Mouse (Mus musculus) brain, embryonic 14.5 days (tissue): ENCODE measurements at regions not wholly inside any gene's neighbourhood (a gene's known extent, or its start where the extent isn't known, plus 50 kb on each side); places are given as distances from the start of the nearest gene placed in this dataset.

ENCODE experiments used
- DNase-seq: peaks from one replicate; pipeline ENCODE4 v3.0.0-alpha.2; 2011; ENCODE audit warnings: low read depth
- CTCF ChIP-seq: fragments of 200-500 bp; IDR thresholded peaks from 2 replicates; pipeline ENCODE4 v1.5.1; 2012; ENCODE audit warnings: inconsistent platforms, mild to moderate bottlenecking, moderate library complexity, borderline replicate concordance; ENCODE audit not compliant: insufficient read depth, insufficient read length; ENCODE audit errors: extremely low read depth
- POLR2A ChIP-seq: fragments of 200-500 bp; IDR thresholded peaks from 2 replicates; pipeline ENCODE4 v1.6.1; 2012; ENCODE audit warnings: mild to moderate bottlenecking, inconsistent platforms, borderline replicate concordance; ENCODE audit not compliant: poor library complexity, insufficient read depth, insufficient read length, severe bottlenecking; ENCODE audit errors: extremely low read depth

GRCm38 (mm10) chrX:160250346-160251038, 112.3 kb upstream of the Pdha1 start:
- DNase-seq, result peak; percentile 57
- no peak for TF ChIP-seq POLR2A
- TF ChIP-seq CTCF, result no peak

DNA sequence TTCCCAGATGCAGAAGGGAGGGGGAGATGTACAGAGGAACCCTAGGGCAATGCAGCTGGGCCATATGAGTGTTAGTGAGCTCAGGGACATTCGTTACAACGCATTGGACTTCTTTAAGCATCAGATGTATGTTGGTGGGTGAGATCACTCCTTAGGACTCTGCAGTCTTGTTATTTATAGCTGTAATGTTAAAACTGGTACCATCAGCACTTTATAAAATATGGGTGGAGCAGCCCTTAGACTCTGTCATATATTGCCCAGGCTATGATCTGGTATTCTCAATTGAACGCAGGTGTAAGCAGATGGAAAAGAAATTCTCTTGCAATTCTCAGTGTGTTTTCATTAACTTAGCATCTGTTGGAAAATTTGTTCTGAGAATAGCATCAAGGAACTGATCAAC, 68.2 kb upstream of the Pdha1 start:
- TF ChIP-seq POLR2A (no peak), CTCF (no peak)
- no peak for DNase-seq
